Mouse (Mus musculus): Measurements from ENCODE around the gene Gcm2. TPM values are rescaled to one million over a fixed set of nuclear protein-coding genes. Genes with fewer than 3 reads are reported as not detected.

Gene Gcm2
- polyA plus RNA-seq, 1 experiment from 2014 or later: not detected

DNA sequence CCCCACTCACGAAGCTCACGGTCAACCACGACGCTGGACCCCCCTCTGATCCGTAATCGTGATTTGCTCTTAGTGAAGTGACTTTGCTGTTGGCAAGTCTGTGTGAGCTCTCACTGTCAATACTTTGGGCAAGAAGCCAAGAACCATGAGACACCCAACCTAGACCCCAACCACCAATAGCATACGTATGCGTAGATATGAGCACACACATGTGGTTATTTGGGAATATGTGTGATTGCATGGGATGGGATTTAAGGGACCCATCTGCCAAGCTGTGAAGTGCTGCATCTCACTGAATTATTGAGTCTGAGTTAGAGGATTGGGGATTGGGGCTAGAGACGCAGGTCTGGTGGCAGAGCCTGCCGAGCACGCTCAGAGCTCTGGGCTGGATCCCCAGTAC lies 39.2 kb downstream of the Gcm2 start:
- WGBS: 68% methylated on average over 11 of the region's 11 CpGs

DNA sequence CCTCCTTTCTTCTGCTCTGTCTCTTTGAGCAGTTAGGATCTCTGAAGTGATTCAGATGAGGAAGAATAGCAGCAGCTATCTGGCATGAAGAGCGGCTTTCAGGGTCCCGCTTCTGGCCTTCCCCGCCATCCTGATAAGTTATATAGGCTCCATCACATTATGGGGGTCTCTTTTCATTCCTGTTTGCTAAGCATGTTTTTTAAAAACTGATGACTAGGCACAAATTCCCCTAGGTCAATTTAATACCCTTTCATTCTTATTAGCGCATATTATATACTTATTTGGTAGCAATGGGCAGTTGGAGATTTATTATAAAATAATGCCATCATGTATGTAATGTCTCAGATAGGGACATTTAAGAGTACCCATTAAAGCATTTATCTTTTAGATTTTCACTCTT lies 43.2 kb downstream of the Gcm2 start:
- Histone ChIP-seq H3K27ac (ENCODE audit: low read length) (no peak overlapping the region), H3K4me3 (replicated peaks; ENCODE audit: low read length) (no peak overlapping the region), H3K9ac (replicated peaks; ENCODE audit: low read depth, low read length) (no peak overlapping the region), H3K27me3 (replicated peaks; ENCODE audit: control insufficient read depth, insufficient read depth, low read length) (no peaks in the 10 kb centered on the region), H3K9me3 (ENCODE audit: control insufficient read depth, low read length) (no peaks in the 10 kb centered on the region), H3K4me1 (replicated peaks; ENCODE audit: control insufficient read depth, insufficient read depth, low read length) (no peaks in the 10 kb centered on the region), H3K4me2 (ENCODE audit: low read length) (no peak overlapping the region), H3K36me3 (ENCODE audit: control insufficient read depth, insufficient read depth) (no peaks in the 10 kb centered on the region)
- ATAC-seq: no peak
- WGBS: 95% methylated on average over 4 of the region's 4 CpGs

More for the DNA sequence above, 39.2 kb downstream of the Gcm2 start:
- Histone ChIP-seq H3K36me3 (ENCODE audit: control insufficient read depth, insufficient read depth) (no peaks in the 10 kb centered on the region), H3K4me1 (replicated peaks; ENCODE audit: control insufficient read depth, insufficient read depth, low read length) (no peaks in the 10 kb centered on the region), H3K4me2 (ENCODE audit: low read length) (no peak overlapping the region), H3K27me3 (replicated peaks; ENCODE audit: control insufficient read depth, insufficient read depth, low read length) (no peaks in the 10 kb centered on the region), H3K27ac (ENCODE audit: low read length) (no peak overlapping the region), H3K9me3 (ENCODE audit: control insufficient read depth, low read length) (no peaks in the 10 kb centered on the region), H3K4me3 (replicated peaks; ENCODE audit: low read length) (no peak overlapping the region), H3K9ac (replicated peaks; ENCODE audit: low read depth, low read length) (no peak overlapping the region)
- peak; percentile 70 for ATAC-seq

DNA sequence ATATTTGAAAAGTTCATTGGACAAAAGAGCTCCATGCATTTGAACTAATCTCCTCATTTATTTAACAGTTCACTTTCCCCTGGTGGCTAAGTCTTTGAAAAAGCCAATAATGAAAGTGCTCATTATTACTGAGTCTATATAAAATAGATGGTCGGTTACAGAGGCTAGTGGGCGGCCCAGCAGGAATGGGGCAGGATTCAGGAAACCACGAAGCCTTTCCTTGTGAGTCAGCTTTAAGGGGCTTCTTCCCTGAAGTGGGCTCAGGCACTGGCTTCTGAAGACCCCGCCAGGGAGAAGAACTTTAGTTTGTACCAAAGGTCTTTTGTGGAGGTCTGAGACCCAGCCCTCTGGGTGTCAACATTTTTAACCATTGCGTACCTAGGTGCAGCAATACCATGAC lies 58.9 kb downstream of the Gcm2 start:
- WGBS: 8% methylated on average over 5 of the region's 5 CpGs

More for the DNA sequence above, 58.9 kb downstream of the Gcm2 start:
- ATAC-seq: no peak
- no peaks in the 10 kb centered on the region for H3K36me3 ChIP-seq (ENCODE audit: control insufficient read depth, insufficient read depth)
- no peak overlapping the region for H3K4me3 ChIP-seq (replicated peaks; ENCODE audit: low read length)
- H3K27me3 ChIP-seq (replicated peaks; ENCODE audit: control insufficient read depth, insufficient read depth, low read length): 0 out of 2 replicates have a peak, but pooled peaks cover 2% of the 10 kb centered on the region
- H3K4me1 ChIP-seq (replicated peaks; ENCODE audit: control insufficient read depth, insufficient read depth, low read length): no peaks in the 10 kb centered on the region
- no peak overlapping the region for H3K27ac ChIP-seq (ENCODE audit: low read length)
- no peak overlapping the region for H3K9ac ChIP-seq (replicated peaks; ENCODE audit: low read depth, low read length)
- H3K4me2 ChIP-seq (ENCODE audit: low read length): no peak overlapping the region
- H3K9me3 ChIP-seq (ENCODE audit: control insufficient read depth, low read length): no peaks in the 10 kb centered on the region

Other genes with a start within 250 kb of the Gcm2 start
- 71.7 and 81.0 TPM in 2 replicates for gene Pak1ip1, start 110.0 kb downstream of the Gcm2 start, polyA plus RNA-seq (2015; fragmentation: Nextera tagmentation; extraction: Ambion mirVana)
- gene Tmem14c, start 94.7 kb downstream of the Gcm2 start, polyA plus RNA-seq (2015; fragmentation: Nextera tagmentation; extraction: Ambion mirVana): 109 and 113 TPM in 2 replicates
- gene Mak, start 31.3 kb downstream of the Gcm2 start, polyA plus RNA-seq (2015; fragmentation: Nextera tagmentation; extraction: Ambion mirVana): 1.6 and 2.1 TPM in 2 replicates
- not detected in 2 replicates for gene Sycp2l, start 3.3 kb upstream of the Gcm2 start, polyA plus RNA-seq (2015; fragmentation: Nextera tagmentation; extraction: Ambion mirVana)
- gene Elovl2, start 109.4 kb upstream of the Gcm2 start, polyA plus RNA-seq (2015; fragmentation: Nextera tagmentation; extraction: Ambion mirVana): 51.4 and 58.3 TPM in 2 replicates
- 26.9 and 28.2 TPM in 2 replicates for gene Smim13, start 138.8 kb upstream of the Gcm2 start, polyA plus RNA-seq (2015; fragmentation: Nextera tagmentation; extraction: Ambion mirVana)
- gene Gm17364, start 162.9 kb upstream of the Gcm2 start, polyA plus RNA-seq (2015; fragmentation: Nextera tagmentation; extraction: Ambion mirVana): not detected in 2 replicates